Mouse (Mus musculus) heart, embryonic 11.5 days (tissue): ENCODE measurements around the gene Plekhg3. TPM values are rescaled to one million over a fixed set of nuclear protein-coding genes. Genes with fewer than 3 reads are reported as not detected.

Experiments
- ATAC-seq: fragments of 200-750 bp; cut with Nextera tagmentation; replicated peaks from 2 replicates; pipeline ENCODE4 v1.8.0; 2017; ENCODE audit warnings: moderate library complexity; ENCODE audit not compliant: insufficient number of reproducible peaks, low FRiP score, low TSS enrichment
- H3K27ac ChIP-seq: fragments of 300-500 bp; sonication (generic); 2 replicates; pipeline ENCODE4 v1.5.1; 2014; ENCODE audit warnings: mild to moderate bottlenecking, low read depth, low read length
- H3K27me3 ChIP-seq: fragments of 300-500 bp; sonication (generic); 2 replicates; pipeline ENCODE4 v1.6.1; 2014; ENCODE audit warnings: mild to moderate bottlenecking, low read length, mixed read lengths; ENCODE audit not compliant: control insufficient read depth, insufficient read depth
- H3K36me3 ChIP-seq: fragments of 300-500 bp; sonication (generic); 2 replicates; pipeline ENCODE4 v1.6.1; 2014; ENCODE audit warnings: mild to moderate bottlenecking, low read length, moderate library complexity, mixed read lengths; ENCODE audit not compliant: control insufficient read depth, insufficient read depth
- H3K4me1 ChIP-seq: fragments of 300-500 bp; sonication (generic); 2 replicates; pipeline ENCODE4 v1.6.1; 2014; ENCODE audit warnings: low read length; ENCODE audit not compliant: control insufficient read depth, insufficient read depth
- H3K4me2 ChIP-seq: fragments of 300-500 bp; sonication (generic); 2 replicates; pipeline ENCODE4 v1.6.1; 2014; ENCODE audit warnings: mild to moderate bottlenecking, moderate library complexity
- H3K4me3 ChIP-seq: fragments of 300-500 bp; sonication (generic); 2 replicates; pipeline ENCODE4 v1.5.1; 2014; ENCODE audit warnings: low read depth, low read length
- H3K9ac ChIP-seq: fragments of 300-500 bp; sonication (generic); 2 replicates; pipeline ENCODE4 v1.6.1; 2014; ENCODE audit warnings: mild to moderate bottlenecking, low read depth, low read length, moderate library complexity
- H3K9me3 ChIP-seq: fragments of 300-500 bp; sonication (generic); replicated peaks from 2 replicates; pipeline ENCODE4 v1.6.1; 2016; ENCODE audit warnings: low read length; ENCODE audit not compliant: control insufficient read depth
- WGBS: fragments of 180-500 bp; shearing (Covaris S2); extraction: QIAGEN DNeasy Blood & Tissue Kit; methylation state at CpG from one replicate; pipeline ENCODE4 v1.1.7; 2014; ENCODE audit not compliant: insufficient replicate concordance; 5-methylcytosine and 5-hydroxymethylcytosine counted together
- polyA plus RNA-seq: library from polyadenylated mRNA; unstranded; fragments of >200 nt; fragmentation: Nextera tagmentation; extraction: Ambion mirVana; gene quantifications from 2 replicates; pipeline ENCODE4 v1.2.1, GENCODE M21; 2014

Gene Plekhg3
- polyA plus RNA-seq, 1 experiment from 2014 or later: 4.4 TPM

DNA sequence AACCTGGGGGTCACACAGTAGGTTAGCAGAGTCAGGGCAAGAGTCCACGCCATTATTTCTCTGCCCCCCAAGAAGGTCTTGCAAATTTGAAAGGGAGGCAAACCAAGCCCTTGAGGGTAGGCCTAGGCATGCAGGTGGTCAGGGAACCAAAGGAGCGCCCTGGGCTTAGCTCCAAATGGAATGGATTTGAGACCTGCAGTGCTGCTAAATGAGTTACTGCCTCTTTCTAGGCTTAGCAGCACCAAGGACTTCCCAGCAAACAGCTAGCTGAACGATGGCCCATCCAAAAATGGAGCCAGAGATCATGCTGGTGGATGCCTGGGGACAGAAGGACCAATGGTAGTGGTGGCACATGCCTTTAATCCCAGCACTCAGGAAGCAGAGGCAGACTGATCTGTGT is 60.3 kb downstream of the Plekhg3 start:
- no peaks in the 10 kb centered on the region for H3K36me3 ChIP-seq
- no peak overlapping the region for H3K4me3 ChIP-seq
- no peak overlapping the region for H3K27ac ChIP-seq
- ATAC-seq: no peak
- H3K4me2 ChIP-seq: no peak overlapping the region
- peaks cover 5% of the 10 kb centered on the region; the same call in 1 of the 2 replicates for H3K4me1 ChIP-seq
- H3K9me3 ChIP-seq: no peaks in the 10 kb centered on the region
- H3K9ac ChIP-seq: no peak overlapping the region
- H3K27me3 ChIP-seq: no peaks in the 10 kb centered on the region
- WGBS: 65% methylated on average over 3 of the region's 3 CpGs

DNA sequence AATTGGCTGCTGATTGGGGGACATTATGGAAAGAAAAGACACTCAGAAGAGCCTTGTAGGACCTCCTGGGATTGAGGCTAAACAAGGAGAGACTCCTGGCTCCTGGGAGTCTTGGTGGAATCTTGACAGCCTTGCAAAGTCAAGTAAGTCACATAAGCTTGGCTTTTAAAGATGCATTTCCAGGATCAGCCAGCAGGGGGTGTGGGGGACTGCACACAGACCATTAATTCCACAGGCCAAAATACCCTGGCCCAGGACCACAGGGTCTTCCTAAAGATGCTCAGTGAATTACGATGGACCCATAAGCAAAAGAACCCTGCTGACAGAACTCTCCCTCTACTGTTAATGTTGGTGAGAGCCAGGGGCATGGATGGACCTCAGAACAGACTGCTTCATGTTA is 61.5 kb downstream of the Plekhg3 start:
- 56% methylated on average over 1 of the region's 1 CpGs for WGBS
- Histone ChIP-seq H3K9ac (no peak overlapping the region), H3K4me1 (peaks cover 5% of the 10 kb centered on the region; the same call in 1 of the 2 replicates), H3K9me3 (no peaks in the 10 kb centered on the region), H3K4me2 (no peak overlapping the region), H3K27ac (no peak overlapping the region), H3K27me3 (no peaks in the 10 kb centered on the region), H3K4me3 (no peak overlapping the region), H3K36me3 (no peaks in the 10 kb centered on the region)
- no peak for ATAC-seq

DNA sequence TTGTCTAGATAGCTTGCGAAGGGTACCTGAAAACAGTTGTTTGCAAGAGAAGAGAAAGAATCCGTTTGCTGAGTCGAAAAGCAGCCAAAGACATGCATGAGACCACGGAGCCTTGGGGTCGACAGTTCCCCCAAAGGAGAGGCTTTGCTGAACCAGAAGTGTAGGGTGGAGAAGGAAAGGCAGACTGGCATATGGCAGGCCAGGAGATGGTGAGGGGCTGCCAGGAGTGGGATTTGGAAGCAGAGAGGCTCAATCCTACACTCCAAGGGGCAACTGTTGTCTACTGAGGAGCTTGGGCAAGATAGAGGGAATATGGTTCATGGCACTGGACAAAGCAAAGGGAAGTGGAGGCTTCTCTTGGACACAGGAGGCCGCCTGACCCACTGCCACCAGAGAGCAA is 62.6 kb downstream of the Plekhg3 start:
- Histone ChIP-seq H3K9ac (no peak overlapping the region), H3K4me1 (peaks cover 5% of the 10 kb centered on the region; the same call in 1 of the 2 replicates), H3K4me2 (no peak overlapping the region), H3K4me3 (no peak overlapping the region), H3K27ac (no peak overlapping the region), H3K9me3 (no peaks in the 10 kb centered on the region), H3K36me3 (no peaks in the 10 kb centered on the region), H3K27me3 (no peaks in the 10 kb centered on the region)
- ATAC-seq: no peak
- WGBS: 73% methylated on average over 6 of the region's 6 CpGs

DNA sequence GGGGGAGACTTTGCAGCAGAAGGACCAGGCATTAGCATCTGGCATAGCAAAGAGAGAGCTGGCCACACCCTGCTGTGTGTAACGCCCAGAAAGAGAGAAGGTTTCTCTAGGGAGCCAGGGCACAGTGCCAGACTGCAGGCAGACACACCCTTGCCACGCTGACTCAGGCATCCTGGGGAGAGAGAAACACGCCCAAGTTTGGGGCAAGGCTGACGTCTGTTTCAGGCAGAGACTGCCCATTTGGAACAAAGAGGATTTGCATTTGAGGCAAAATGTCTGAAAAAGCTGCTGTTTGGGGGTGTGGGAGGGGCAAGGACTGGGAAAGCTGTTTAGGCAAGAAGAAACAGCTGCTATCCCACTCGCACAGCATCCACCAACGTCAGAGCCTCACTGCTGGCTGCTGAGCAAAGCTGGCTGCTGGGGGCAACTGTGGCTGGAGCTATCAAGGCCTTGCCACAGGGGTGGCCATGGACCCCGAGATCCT is 63.2 kb downstream of the Plekhg3 start:
- H3K4me2 ChIP-seq: no peak overlapping the region
- no peaks in the 10 kb centered on the region for H3K36me3 ChIP-seq
- H3K27ac ChIP-seq: no peak overlapping the region
- WGBS: 25% methylated on average over 7 of the region's 7 CpGs
- peaks cover 5% of the 10 kb centered on the region; the same call in 1 of the 2 replicates for H3K4me1 ChIP-seq
- peak; percentile 47; the same call in 1 of the 2 replicates for ATAC-seq
- no peaks in the 10 kb centered on the region for H3K27me3 ChIP-seq
- no peak overlapping the region for H3K4me3 ChIP-seq
- H3K9ac ChIP-seq: 0 out of 2 replicates have a peak overlapping the region, but pooled peaks have one; percentile 47
- H3K9me3 ChIP-seq: no peaks in the 10 kb centered on the region

DNA sequence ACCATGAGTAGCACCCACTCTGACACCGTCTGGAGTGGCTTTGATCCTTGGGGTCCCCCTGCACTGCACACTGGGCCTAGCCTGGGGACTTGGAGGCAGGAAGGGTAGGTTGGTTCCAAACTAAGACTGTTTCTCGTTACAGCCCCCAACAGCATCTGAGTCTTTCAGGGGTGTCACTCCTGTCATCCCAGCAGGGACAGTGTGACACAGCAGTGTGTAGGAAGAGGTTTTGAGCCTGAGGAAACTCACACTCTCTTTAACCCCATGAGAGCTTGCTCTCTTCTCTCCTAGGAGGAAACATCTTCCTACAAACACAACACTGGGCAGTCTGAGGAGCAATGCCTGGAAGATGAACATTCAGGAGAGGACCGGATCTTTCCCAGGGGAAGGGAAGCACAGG is 63.9 kb downstream of the Plekhg3 start:
- no peak overlapping the region for H3K4me2 ChIP-seq
- ATAC-seq: no peak
- H3K9me3 ChIP-seq: no peaks in the 10 kb centered on the region
- WGBS: 58% methylated on average over 3 of the region's 3 CpGs
- H3K27ac ChIP-seq: no peak overlapping the region
- H3K36me3 ChIP-seq: no peaks in the 10 kb centered on the region
- no peak overlapping the region for H3K4me3 ChIP-seq
- H3K27me3 ChIP-seq: 0 out of 2 replicates have a peak, but pooled peaks cover 2% of the 10 kb centered on the region
- H3K4me1 ChIP-seq: peaks cover 5% of the 10 kb centered on the region; the same call in 1 of the 2 replicates
- no peak overlapping the region for H3K9ac ChIP-seq

DNA sequence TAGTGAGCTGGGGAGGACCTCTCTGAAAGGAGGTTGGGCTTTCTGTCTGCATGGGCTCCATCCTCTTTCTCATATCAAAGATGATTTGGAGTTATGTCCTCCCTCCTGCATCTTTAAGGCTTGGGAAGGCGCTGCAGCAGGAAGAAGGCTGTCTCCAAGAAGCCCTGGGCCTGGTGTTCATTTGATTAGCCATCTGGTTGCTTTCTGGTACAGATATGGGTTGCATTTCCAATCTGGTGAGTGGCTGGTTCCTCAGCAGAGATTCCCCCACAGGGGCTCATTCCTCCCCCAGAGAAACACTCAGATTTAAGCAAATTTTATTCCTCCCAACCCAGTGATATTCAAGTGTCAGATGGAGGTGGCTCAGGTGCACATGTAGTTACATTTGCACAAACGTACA is 65.1 kb downstream of the Plekhg3 start:
- peaks cover 5% of the 10 kb centered on the region; the same call in 1 of the 2 replicates for H3K4me1 ChIP-seq
- no peak for ATAC-seq
- 80% methylated on average over 2 of the region's 2 CpGs for WGBS
- H3K9ac ChIP-seq: no peak overlapping the region
- no peaks in the 10 kb centered on the region; the same call in 1 of the 2 replicates for H3K36me3 ChIP-seq
- H3K4me3 ChIP-seq: no peak overlapping the region
- 0 out of 2 replicates have a peak, but pooled peaks cover 3% of the 10 kb centered on the region for H3K27me3 ChIP-seq
- no peak overlapping the region for H3K27ac ChIP-seq
- no peak overlapping the region for H3K4me2 ChIP-seq
- no peaks in the 10 kb centered on the region for H3K9me3 ChIP-seq

DNA sequence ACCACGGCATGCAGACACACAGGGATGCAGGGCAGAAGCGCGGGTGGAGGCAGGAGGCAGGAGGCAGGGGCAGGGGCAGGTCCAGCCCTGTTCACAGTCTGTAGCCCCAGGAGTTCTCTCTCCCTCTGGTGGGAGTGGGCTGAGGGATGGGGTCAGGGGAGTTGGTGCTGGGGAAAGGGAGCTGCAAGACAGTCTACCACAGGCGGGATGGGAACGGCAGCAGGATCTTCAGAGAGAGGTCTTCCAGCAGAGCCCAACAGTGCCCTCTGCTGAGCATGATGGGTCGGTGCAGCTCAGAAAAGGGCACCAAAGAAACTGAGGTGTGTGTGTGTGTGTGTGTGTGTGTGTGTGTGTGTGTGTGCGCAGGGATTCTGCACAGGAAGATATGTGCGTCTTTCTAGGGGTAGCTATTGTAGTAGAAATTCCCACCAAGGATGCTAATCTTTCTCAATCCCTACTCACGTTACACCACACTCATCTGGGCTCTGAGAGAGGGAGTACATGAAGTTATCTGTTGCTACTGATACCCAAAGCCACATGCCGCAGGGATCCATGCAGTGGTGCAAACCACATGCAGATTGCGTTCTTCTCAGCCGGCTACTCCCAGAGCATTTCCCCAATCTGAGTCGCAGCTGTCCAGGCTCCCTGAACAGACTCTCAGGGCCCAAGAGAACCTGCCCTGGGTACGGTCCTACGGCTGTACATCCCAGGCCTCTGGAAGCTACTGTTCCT is 65.8 kb downstream of the Plekhg3 start:
- Histone ChIP-seq H3K36me3 (no peaks in the 10 kb centered on the region; the same call in 1 of the 2 replicates), H3K27me3 (0 out of 2 replicates have a peak, but pooled peaks cover 3% of the 10 kb centered on the region), H3K4me1 (peaks cover 5% of the 10 kb centered on the region; the same call in 1 of the 2 replicates), H3K4me3 (no peak overlapping the region), H3K9me3 (no peaks in the 10 kb centered on the region), H3K27ac (no peak overlapping the region), H3K4me2 (no peak overlapping the region), H3K9ac (no peak overlapping the region)
- 50% methylated on average over 15 of the region's 15 CpGs for WGBS
- ATAC-seq: no peak

DNA sequence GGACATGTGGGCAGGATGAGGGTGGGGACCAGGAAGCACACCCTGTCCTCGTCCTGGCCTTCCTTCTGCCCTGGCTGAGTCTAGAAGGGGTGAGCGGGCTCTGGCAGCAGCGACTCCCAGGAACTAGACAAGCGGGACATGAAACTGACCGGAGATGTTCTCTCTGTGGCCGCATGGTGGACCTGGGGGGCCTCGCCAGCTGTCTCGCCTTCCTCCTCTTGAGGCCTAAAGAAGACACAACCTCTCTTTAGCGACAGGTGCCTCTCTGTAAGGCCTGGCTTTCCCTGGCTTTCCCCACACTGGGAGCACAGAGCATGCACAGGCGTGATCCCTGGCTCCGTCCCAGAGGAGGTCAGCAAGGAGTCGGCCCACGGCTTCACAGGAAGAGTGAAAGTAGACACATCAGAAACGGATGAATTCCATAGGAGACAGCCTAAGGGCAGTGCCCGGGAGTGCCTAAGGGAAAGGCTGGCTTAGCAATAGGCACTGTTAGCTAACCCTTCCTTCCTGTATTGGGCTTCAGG is 66.9 kb downstream of the Plekhg3 start:
- 82% methylated on average over 15 of the region's 15 CpGs for WGBS
- no peak overlapping the region for H3K9ac ChIP-seq
- no peak for ATAC-seq

More for the DNA sequence above, 66.9 kb downstream of the Plekhg3 start:
- Histone ChIP-seq H3K27ac (no peak overlapping the region), H3K4me1 (peaks cover 5% of the 10 kb centered on the region; the same call in 1 of the 2 replicates), H3K27me3 (0 out of 2 replicates have a peak, but pooled peaks cover 3% of the 10 kb centered on the region), H3K4me3 (no peak overlapping the region), H3K36me3 (peaks cover 2% of the 10 kb centered on the region; the same call in 1 of the 2 replicates), H3K9me3 (no peaks in the 10 kb centered on the region), H3K4me2 (no peak overlapping the region)
